Mouse (Mus musculus) lung, adult 2 months (tissue): ENCODE results near the gene Capza1.

Experiments
- CTCF ChIP-seq: fragments of 200-500 bp; IDR thresholded peaks from 2 replicates; pipeline ENCODE4 v1.5.1; 2011; ENCODE audit warnings: mild to moderate bottlenecking, low read length, control low read depth; ENCODE audit not compliant: insufficient read depth
- POLR2A ChIP-seq: fragments of 200-500 bp; IDR thresholded peaks from 2 replicates; pipeline ENCODE4 v1.6.1; 2011; ENCODE audit warnings: low read depth, mild to moderate bottlenecking, control low read depth, low read length, borderline replicate concordance; ENCODE audit errors: extremely low read depth

- no peak for TF ChIP-seq CTCF
- TF ChIP-seq POLR2A: no peak
Observed at GRCm38 (mm10) chr3:104783971-104784500, 80.3 kb downstream of the Capza1 start.
